Mouse (Mus musculus) c-Kit-positive CD71-negative TER-119-negative erythroid progenitor cells, embryonic 14.5 days (primary cell): Measurements from ENCODE around the gene Kpna1.
"Not testable (repeated sequence)": the region's sequence is repeated elsewhere in the genome, so short reads cannot be mapped to it uniquely, and the experiment has no call there.

ENCODE experiments used
- DNase-seq: peaks from one replicate; pipeline ENCODE4 v3.0.0-alpha.2; 2013; ENCODE audit warnings: low read depth

The Kpna1 gene

GRCm38 (mm10) chr16:35992391-35992790 lies 13.8 kb downstream of the Kpna1 start:
- no peak for DNase-seq

- no peak for DNase-seq
These were observed 14.8 kb downstream of the Kpna1 start for GRCm38 (mm10) chr16:35993316-35993715.

GRCm38 (mm10) chr16:35998852-35999251 lies 20.3 kb downstream of the Kpna1 start:
- DNase-seq, result not testable (repeated sequence)

GRCm38 (mm10) chr16:36008396-36008795 lies 29.8 kb downstream of the Kpna1 start:
- DNase-seq, result no peak

- DNase-seq, result no peak
These were observed 37.8 kb downstream of the Kpna1 start for GRCm38 (mm10) chr16:36016335-36016734.

- DNase-seq, result not testable (repeated sequence)
These were observed 49.6 kb downstream of the Kpna1 start for GRCm38 (mm10) chr16:36028120-36028519.

GRCm38 (mm10) chr16:36040640-36041624 lies 62.4 kb downstream of the Kpna1 start, which contains the start of gene Wdr5b:
TSS of gene Wdr5b (plus strand) at chr16:36041190.
- DNase-seq, result peak; percentile 94

- no peak for DNase-seq
These were observed 63.1 kb downstream of the Kpna1 start for GRCm38 (mm10) chr16:36041625-36042020.

- DNase-seq, result no peak
These were observed 64.5 kb downstream of the Kpna1 start for GRCm38 (mm10) chr16:36043073-36043472.

GRCm38 (mm10) chr16:36043964-36044363 lies 65.4 kb downstream of the Kpna1 start:
- DNase-seq, result no peak

- DNase-seq, result no peak
These were observed 69.0 kb downstream of the Kpna1 start for GRCm38 (mm10) chr16:36047538-36047937.

- DNase-seq, result no peak
These were observed 72.9 kb downstream of the Kpna1 start for GRCm38 (mm10) chr16:36051491-36051890.

- DNase-seq, result no peak
These were observed 75.2 kb downstream of the Kpna1 start for GRCm38 (mm10) chr16:36053524-36054275.

GRCm38 (mm10) chr16:36054920-36055319 lies 76.4 kb downstream of the Kpna1 start:
- DNase-seq, result no peak

- DNase-seq, result no peak
These were observed 77.9 kb downstream of the Kpna1 start for GRCm38 (mm10) chr16:36056416-36056815.

GRCm38 (mm10) chr16:36057933-36058475 lies 79.5 kb downstream of the Kpna1 start:
- DNase-seq, result no peak

- DNase-seq, result not testable (repeated sequence)
These were observed 84.0 kb downstream of the Kpna1 start for GRCm38 (mm10) chr16:36062534-36062933.

- DNase-seq, result no peak
These were observed 84.8 kb downstream of the Kpna1 start for GRCm38 (mm10) chr16:36063315-36063714.

- DNase-seq, result no peak
These were observed 86.4 kb downstream of the Kpna1 start for GRCm38 (mm10) chr16:36064904-36065303.

GRCm38 (mm10) chr16:36067694-36068093 lies 89.1 kb downstream of the Kpna1 start:
- no peak for DNase-seq

- no peak for DNase-seq
These were observed 89.8 kb downstream of the Kpna1 start for GRCm38 (mm10) chr16:36068356-36068755.

- DNase-seq, result no peak
These were observed 91.4 kb downstream of the Kpna1 start for GRCm38 (mm10) chr16:36069819-36070575.
